Mouse (Mus musculus) heart, adult 2 months (tissue): ENCODE results near the gene Nanog. TPM values are rescaled to one million over a fixed set of nuclear protein-coding genes. Genes with fewer than 3 reads are reported as not detected.
A peak's percentile ranks its signal among the peaks of the same experiment; 100 is the strongest.

Experiments
- DNase-seq, 2 experiments: peaks; one replicate each; pipeline ENCODE4 v3.0.0; 2021
- H3K27ac ChIP-seq: fragments of 200-600 bp; 2 replicates; pipeline ENCODE4 v1.8.1; 2022
- H3K27me3 ChIP-seq: fragments of 200-500 bp; 2 replicates; pipeline ENCODE4 v1.6.1; 2012; ENCODE audit warnings: mild to moderate bottlenecking, low read length, inconsistent platforms, mixed read lengths; ENCODE audit not compliant: control insufficient read depth, insufficient read depth
- H3K36me3 ChIP-seq: fragments of 200-500 bp; 2 replicates; pipeline ENCODE4 v1.6.1; 2012; ENCODE audit warnings: low read length, inconsistent platforms; ENCODE audit not compliant: control insufficient read depth, insufficient read depth
- H3K4me1 ChIP-seq: fragments of 200-500 bp; 2 replicates; pipeline ENCODE4 v1.6.1; 2011; ENCODE audit warnings: low read length; ENCODE audit not compliant: control insufficient read depth, insufficient read depth
- H3K4me3 ChIP-seq: fragments of 200-600 bp; 2 replicates; pipeline ENCODE4 v1.8.1; 2022
- H3K79me2 ChIP-seq: fragments of 200-500 bp; replicated peaks from 2 replicates; pipeline ENCODE4 v1.6.1; 2012; ENCODE audit warnings: mild to moderate bottlenecking, inconsistent platforms, low read length, moderate library complexity, mixed read lengths; ENCODE audit not compliant: control insufficient read depth, insufficient read depth
- H3K9ac ChIP-seq: fragments of 200-500 bp; 2 replicates; pipeline ENCODE4 v1.6.1; 2012; ENCODE audit warnings: low read depth, mild to moderate bottlenecking, control low read depth, inconsistent platforms, low read length, mixed read lengths
- CTCF ChIP-seq: fragments of 200-600 bp; IDR thresholded peaks from 2 replicates; pipeline ENCODE4 v1.8.1; 2022; ENCODE audit warnings: antibody characterized with exemption, mild to moderate bottlenecking, moderate library complexity
- EP300 ChIP-seq: fragments of 200-500 bp; IDR thresholded peaks from 2 replicates; pipeline ENCODE4 v1.6.1; 2011; ENCODE audit warnings: low read depth, low read length, control low read depth; ENCODE audit not compliant: insufficient read depth
- POLR2A ChIP-seq: fragments of 200-500 bp; IDR thresholded peaks from 2 replicates; pipeline ENCODE4 v1.6.1; 2011; ENCODE audit warnings: mild to moderate bottlenecking, low read depth, low read length, control low read depth; ENCODE audit not compliant: insufficient read depth
- WGBS: fragments of 180-500 bp; shearing (Covaris S2); methylation state at CpG from one replicate; pipeline ENCODE4 v1.1.7; 2018; 5-methylcytosine and 5-hydroxymethylcytosine counted together
- intact Hi-C: fragments of 180-260 bp; cut with DNase I; formaldehyde crosslinking; loops from one replicate; pipeline ENCODE4 v1.15.1; 2025
- polyA plus RNA-seq: library from polyadenylated mRNA; depleted of rRNA; stranded (reverse); fragments of >200 nt; gene quantifications from 2 replicates; pipeline ENCODE4 v1.2.3, GENCODE M21; 2012; rRNA removed
- total RNA-seq, 2 experiments: library from RNA; stranded (reverse); gene quantifications; 2 replicates each; pipeline ENCODE4 v1.2.3; 2021

Nanog gene
- total and polyA plus RNA-seq, 3 experiments = not detected

DNA sequence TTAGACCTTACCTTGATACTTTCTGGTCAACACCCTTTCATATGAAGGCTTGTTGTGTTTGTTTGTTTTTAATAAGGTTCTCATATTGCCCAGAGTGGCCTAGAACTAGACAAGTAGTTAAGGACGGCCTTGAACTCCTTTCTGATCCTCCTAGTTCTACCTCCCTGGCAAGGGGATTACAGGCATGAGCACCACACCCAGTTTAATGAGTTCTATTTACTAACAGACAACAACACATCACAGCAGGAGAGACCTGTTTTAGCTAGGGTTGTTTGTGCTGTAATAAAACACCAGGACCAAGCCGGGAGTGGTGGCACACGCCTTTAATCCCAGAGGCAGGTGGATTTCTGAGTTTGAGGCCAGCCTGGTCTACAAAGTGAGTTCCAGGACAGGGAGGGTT, 55.2 kb downstream of the Nanog start:
- TF ChIP-seq POLR2A (no peak), CTCF (no peak), EP300 (no peak)
- WGBS = 92% methylated on average over 3 of the region's 3 CpGs
- no peaks in the 10 kb centered on the region; the same call in 1 of the 2 replicates for H3K27me3 ChIP-seq
- no peak overlapping the region for H3K27ac ChIP-seq
- intact Hi-C loops = no loop called here
- H3K9ac ChIP-seq = no peak overlapping the region
- H3K36me3 ChIP-seq = no peaks in the 10 kb centered on the region
- H3K79me2 ChIP-seq = no peaks in the 10 kb centered on the region
- peaks cover 3% of the 10 kb centered on the region; the same call in 1 of the 2 replicates for H3K4me1 ChIP-seq
- no peak for DNase-seq
- H3K4me3 ChIP-seq = no peak overlapping the region

DNA sequence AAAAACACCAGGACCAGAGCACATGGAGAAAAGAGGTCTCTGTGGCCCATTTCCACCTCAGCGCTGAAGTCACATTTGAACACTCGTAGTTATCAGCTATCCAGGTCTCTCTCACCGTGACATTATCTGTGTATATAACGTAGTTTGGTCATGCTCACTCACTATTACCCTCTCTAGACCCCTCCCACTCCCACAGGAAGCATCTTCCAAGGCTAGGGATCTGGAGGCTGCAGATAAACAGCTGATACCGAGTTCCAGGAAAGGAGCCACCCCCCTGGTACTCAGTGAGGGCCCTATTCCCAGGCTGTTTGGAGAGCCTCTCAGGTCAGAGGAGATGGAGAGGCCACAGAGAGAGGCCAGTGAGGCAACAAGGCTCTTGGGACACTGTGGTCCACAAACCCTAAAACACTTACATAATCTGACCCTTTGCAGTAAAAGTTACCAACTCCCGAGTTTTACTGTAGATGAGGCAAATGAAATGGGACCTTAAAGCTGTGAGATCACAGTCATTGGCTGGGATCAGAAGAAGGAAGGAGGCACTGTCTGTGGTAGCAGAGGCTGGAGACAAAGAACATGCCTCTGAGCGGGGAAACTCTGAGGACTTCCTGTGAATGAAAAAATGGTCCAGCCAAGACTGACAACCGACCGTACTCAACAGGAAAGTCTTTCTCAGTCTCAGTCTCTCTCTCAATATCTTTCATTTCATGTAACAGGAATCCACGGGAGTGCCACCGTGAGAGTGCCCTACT, 55.8 kb downstream of the Nanog start:
- DNase-seq = no peak
- Histone ChIP-seq H3K36me3 (no peaks in the 10 kb centered on the region), H3K79me2 (no peaks in the 10 kb centered on the region), H3K4me1 (peaks cover 3% of the 10 kb centered on the region; the same call in 1 of the 2 replicates), H3K27ac (no peak overlapping the region), H3K27me3 (no peaks in the 10 kb centered on the region; the same call in 1 of the 2 replicates), H3K9ac (no peak overlapping the region), H3K4me3 (no peak overlapping the region)
- 53% methylated on average over 11 of the region's 11 CpGs for WGBS
- TF ChIP-seq POLR2A (no peak), CTCF (no peak), EP300 (no peak)
- intact Hi-C loops = no loop called here

- 38% methylated on average over 17 of the region's 17 CpGs for WGBS
- Histone ChIP-seq H3K4me1 (peaks cover 3% of the 10 kb centered on the region; the same call in 1 of the 2 replicates), H3K9ac (peak overlapping the region; percentile 40), H3K4me3 (peak overlapping the region; percentile 49), H3K36me3 (no peaks in the 10 kb centered on the region), H3K79me2 (no peaks in the 10 kb centered on the region), H3K27me3 (no peaks in the 10 kb centered on the region; the same call in 1 of the 2 replicates), H3K27ac (no peak overlapping the region)
- TF ChIP-seq CTCF = no peak
- TF ChIP-seq EP300 = no peak
- no peak for TF ChIP-seq POLR2A
- intact Hi-C loops = no loop called here
- no peak for DNase-seq
Measured at GRCm38 (mm10) chr6:122763844-122764445, 56.7 kb downstream of the Nanog start.

Other genes with a start within 250 kb of the Nanog start
- gene Rimklb, start 208.7 kb upstream of the Nanog start, total RNA-seq = not detected
- 0.04 and 0.12 TPM in 2 replicates for gene Rimklb, start 208.7 kb upstream of the Nanog start, polyA plus RNA-seq
- gene Mfap5, start 201.6 kb upstream of the Nanog start, total RNA-seq = 10 to 100 TPM; 20.5 to 22.4 TPM
- gene Mfap5, start 201.6 kb upstream of the Nanog start, polyA plus RNA-seq = 113 and 156 TPM in 2 replicates
- not detected for gene Aicda, start 153.7 kb upstream of the Nanog start, total RNA-seq
- not detected in 2 replicates for gene Aicda, start 153.7 kb upstream of the Nanog start, polyA plus RNA-seq
- gene Apobec1, start 105.0 kb upstream of the Nanog start, total RNA-seq = 1 to 10 TPM; 4.8 to 6.1 TPM
- gene Apobec1, start 105.0 kb upstream of the Nanog start, polyA plus RNA-seq = 9.8 and 17.9 TPM in 2 replicates
- gene Gdf3, start 97.4 kb upstream of the Nanog start, total RNA-seq = not detected
- not detected in 2 replicates for gene Gdf3, start 97.4 kb upstream of the Nanog start, polyA plus RNA-seq
- not detected for gene Dppa3, start 81.1 kb upstream of the Nanog start, total RNA-seq
- not detected in 2 replicates for gene Dppa3, start 81.1 kb upstream of the Nanog start, polyA plus RNA-seq
- 1 to 10 TPM; 1.6 to 4.7 TPM for gene Slc2a3, start 94.2 kb downstream of the Nanog start, total RNA-seq
- gene Slc2a3, start 94.2 kb downstream of the Nanog start, polyA plus RNA-seq = 3.0 and 3.3 TPM in 2 replicates
- gene Foxj2, start 112.4 kb downstream of the Nanog start, total RNA-seq = 10 to 100 TPM; 35.2 to 36.3 TPM
- gene Foxj2, start 112.4 kb downstream of the Nanog start, polyA plus RNA-seq = 19.8 and 20.7 TPM in 2 replicates
- 1 to 10 TPM; 1.9 to 2.5 TPM for gene C3ar1, start 148.7 kb downstream of the Nanog start, total RNA-seq
- gene C3ar1, start 148.7 kb downstream of the Nanog start, polyA plus RNA-seq = 3.7 and 5.6 TPM in 2 replicates
- gene Necap1, start 167.0 kb downstream of the Nanog start, total RNA-seq = 10 to 100 TPM; 20.7 to 22.6 TPM
- gene Necap1, start 167.0 kb downstream of the Nanog start, polyA plus RNA-seq = 16.2 and 25.2 TPM in 2 replicates
- 1 to 10 TPM; 3.8 to 4.4 TPM for gene Clec4a1, start 214.4 kb downstream of the Nanog start, total RNA-seq
- gene Clec4a1, start 214.4 kb downstream of the Nanog start, polyA plus RNA-seq = 3.4 and 3.6 TPM in 2 replicates
- gene Clec4a3, start 245.0 kb downstream of the Nanog start, total RNA-seq = 1 to 10 TPM; 2.6 to 3.1 TPM
- 1.7 and 2.1 TPM in 2 replicates for gene Clec4a3, start 245.0 kb downstream of the Nanog start, polyA plus RNA-seq